Mouse (Mus musculus): ENCODE results near the gene Tubal3.

Tubal3 gene

DNA sequence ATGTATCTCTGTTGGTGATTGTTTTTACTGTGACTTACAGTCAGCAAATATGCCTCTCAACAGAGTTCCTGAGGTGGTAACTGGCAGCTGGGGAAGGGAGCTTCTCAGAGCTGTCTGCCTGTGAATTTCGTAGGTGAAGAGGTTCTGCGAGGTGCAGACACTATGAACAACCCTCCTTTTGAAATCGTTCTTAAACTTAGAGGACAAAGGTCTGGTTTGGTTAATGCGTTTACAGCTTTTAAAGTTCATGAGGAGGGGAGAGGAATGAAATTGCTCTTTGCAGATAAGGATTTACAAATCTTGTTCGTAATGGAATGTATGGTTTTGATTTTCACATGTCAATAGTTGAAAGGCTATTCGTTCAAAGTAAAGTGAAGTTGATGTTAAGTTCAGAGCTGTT, 7.6 kb downstream of the Tubal3 start:
- DNase-seq (ENCODE audit: low spot score) = no peak

DNA sequence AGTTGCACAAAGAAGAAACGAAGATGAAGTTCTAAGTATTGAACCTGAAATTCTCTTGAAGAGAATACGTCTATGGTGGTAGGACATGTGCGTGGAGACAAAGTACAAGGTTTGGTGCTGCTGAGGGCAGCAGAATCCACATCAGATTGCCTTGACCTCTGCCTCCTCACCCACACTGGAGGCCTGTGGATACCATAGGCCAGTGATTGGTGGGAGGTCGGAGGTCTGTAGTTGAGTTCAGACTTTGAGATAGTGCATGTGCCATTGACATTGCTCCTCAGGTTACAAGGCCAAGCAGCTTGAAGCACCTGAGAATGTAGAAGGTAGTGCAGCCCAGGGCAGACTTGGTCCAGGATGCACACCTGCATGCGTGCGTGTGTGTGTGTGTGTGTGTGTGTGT, 8.0 kb downstream of the Tubal3 start:
- no peak for DNase-seq (ENCODE audit: low spot score)

DNA sequence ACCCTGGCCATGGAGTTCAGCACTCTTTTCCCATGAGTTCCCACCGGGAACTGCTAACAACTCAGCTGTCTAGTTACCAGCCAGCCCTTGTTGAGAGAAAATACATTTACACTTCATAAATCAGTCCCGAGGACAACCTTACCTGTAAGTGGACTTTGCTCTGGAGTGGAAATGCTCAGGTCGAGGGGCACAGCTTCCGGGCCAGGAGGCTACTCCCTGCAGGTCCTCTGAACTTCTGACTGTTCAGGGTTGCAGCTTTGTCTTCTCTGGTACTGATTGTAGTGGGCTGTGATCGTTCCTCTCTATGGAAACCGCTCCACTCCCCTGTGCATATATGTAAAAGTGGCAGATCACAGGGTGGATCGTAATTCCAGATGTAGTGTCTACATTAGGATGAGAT, 26.6 kb downstream of the Tubal3 start:
- no peak for DNase-seq (ENCODE audit: low spot score)

- DNase-seq (ENCODE audit: low spot score) = no peak
Measured at GRCm38 (mm10) chr13:3945249-3945648, 27.2 kb downstream of the Tubal3 start, which contains the start of gene Ucn3. TSS of gene Ucn3 (minus strand) at chr13:3945349.

GRCm38 (mm10) chr13:3947267-3947666, 29.2 kb downstream of the Tubal3 start:
- no peak for DNase-seq (ENCODE audit: low spot score)

DNA sequence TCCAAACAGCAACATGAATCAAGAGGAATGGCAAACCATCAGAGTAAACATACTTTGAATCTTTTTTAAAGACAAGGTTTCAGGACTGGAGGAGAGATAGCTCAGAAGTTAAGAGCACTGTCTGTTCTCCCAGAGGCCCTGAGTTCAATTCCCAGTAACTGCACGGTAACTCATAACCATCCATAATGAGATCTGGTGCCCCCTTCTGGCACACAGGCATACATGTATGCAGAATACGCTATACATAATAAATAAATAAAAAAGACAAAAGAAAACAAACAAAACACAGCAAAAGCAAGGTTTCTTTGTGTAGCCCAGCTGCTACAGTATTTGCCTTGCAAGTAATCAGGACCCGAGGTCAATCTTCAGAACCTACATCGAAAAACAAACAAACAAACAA, 31.4 kb downstream of the Tubal3 start:
- no peak for DNase-seq (ENCODE audit: low spot score)

- DNase-seq (ENCODE audit: low spot score) = no peak
Measured at GRCm38 (mm10) chr13:3951198-3951914, 33.3 kb downstream of the Tubal3 start.

DNA sequence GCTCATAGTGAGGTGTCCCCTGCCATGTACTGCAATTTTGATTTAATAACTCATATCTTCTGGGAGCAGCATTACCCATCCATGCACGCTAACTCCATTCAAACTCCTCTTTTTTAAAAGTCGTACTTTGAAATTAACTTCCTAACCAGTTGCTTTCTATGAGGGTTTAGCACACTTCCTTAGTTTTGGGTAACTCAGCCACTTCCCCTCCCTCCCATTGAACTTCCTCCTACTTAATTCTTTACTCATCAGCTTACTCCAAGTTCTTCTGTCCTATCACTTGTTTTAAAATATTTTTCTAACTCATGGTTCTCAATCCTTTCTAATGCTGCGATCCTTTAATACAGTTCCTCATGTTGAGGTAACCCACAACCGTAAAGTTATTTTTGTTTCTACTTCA, 50.8 kb downstream of the Tubal3 start:
- no peak for DNase-seq (ENCODE audit: low spot score)
